Mouse (Mus musculus): Measurements from ENCODE around the gene Sgsh. TPM values are rescaled to one million over a fixed set of nuclear protein-coding genes. Genes with fewer than 3 reads are reported as not detected.

Sgsh gene
- total RNA-seq (2021), result 1 to 10 TPM; 5.0 to 6.3 TPM
- long read RNA-seq, experiment 1, full-length matches to known transcripts, result 5 of 17 reads
- long read RNA-seq, experiment 1, partial matches to known transcripts, result 0 of 17 reads
- long read RNA-seq, experiment 1, other reads (novel, unspliced or antisense), result 12 of 17 reads
- long read RNA-seq, experiment 2, full-length matches to known transcripts, result 4 of 21 reads
- long read RNA-seq, experiment 2, partial matches to known transcripts, result 0 of 21 reads
- long read RNA-seq, experiment 2, other reads (novel, unspliced or antisense), result 17 of 21 reads

DNA sequence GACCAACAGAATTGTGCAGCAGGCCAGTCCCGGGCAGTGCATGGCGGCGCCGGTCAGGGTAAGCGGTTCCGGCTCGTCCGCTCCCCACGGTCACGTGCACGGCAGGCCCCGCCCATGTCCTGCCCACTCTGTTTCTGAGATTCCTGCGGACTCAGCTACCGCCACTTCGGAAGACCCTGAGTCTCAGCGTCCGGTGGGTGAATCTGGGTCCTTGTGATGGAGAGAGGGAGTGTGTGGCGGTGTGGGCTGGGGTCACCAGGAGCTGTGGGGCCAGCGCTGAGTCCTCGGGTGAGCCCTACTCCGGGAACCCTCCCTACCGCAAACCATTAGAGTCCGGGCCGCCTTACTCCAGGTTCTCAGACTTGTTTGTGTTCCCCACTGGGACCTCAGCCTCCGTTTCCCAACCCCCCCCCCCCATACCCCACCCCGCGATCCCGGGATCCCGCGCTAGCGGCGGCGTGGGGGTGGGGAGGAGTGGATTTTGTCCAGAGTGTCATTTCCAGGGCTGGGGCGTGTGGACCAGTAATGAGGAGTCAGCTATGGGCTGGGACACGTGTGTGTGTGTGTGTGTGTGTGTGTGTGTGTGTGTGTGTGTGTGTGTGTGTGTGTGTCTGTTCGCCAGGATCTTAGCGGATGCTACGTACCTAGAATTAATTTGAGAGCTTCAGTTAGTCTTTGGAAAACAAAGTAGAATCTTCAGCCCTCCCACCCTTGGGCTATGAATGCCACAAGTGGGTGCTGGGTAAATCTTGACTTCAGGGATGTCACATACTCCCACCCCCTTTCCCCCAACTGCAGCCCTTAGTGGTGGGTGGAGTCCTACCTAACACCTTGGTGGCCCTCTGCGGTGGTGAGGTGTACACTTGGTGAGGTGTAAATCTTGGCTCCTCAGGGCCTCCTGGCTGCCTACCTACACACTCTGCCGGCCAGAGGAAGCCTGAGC is at the start of gene Sgsh, which contains the start of gene Slc26a11:
Gene Sgsh (minus strand): TSS at position 94 of the 943 bp plus-strand sequence.
Gene Slc26a11 (plus strand): TSS at position 115 of the 943 bp plus-strand sequence.
- TF ChIP-seq CTCF (conservative IDR thresholded peaks at IDR 0.05), result no peak
- peak within 1 kb of the TSS; percentile 77 for H3K4me3 ChIP-seq
- DNase-seq (ENCODE audit: low spot score in 2 of 2), result peak; percentile 68 to 73
- H3K27ac ChIP-seq, result peak within 1 kb of the TSS; percentile 92

- peak in 1 of 2 experiments; percentile 15 for DNase-seq (ENCODE audit: low spot score in 2 of 2)
- no peak overlapping the region for H3K27ac ChIP-seq
- no peak overlapping the region for H3K4me3 ChIP-seq
- peak; percentile 74 for TF ChIP-seq CTCF (conservative IDR thresholded peaks at IDR 0.05)
These were observed 49.3 kb upstream of the Sgsh start for GRCm38 (mm10) chr11:119404627-119405026.

GRCm38 (mm10) chr11:119402501-119403160 is 47.3 kb upstream of the Sgsh start:
- no peak overlapping the region for H3K27ac ChIP-seq
- no peak for TF ChIP-seq CTCF (conservative IDR thresholded peaks at IDR 0.05)
- no peak overlapping the region for H3K4me3 ChIP-seq
- no peak for DNase-seq (ENCODE audit: low spot score in 2 of 2)

DNA sequence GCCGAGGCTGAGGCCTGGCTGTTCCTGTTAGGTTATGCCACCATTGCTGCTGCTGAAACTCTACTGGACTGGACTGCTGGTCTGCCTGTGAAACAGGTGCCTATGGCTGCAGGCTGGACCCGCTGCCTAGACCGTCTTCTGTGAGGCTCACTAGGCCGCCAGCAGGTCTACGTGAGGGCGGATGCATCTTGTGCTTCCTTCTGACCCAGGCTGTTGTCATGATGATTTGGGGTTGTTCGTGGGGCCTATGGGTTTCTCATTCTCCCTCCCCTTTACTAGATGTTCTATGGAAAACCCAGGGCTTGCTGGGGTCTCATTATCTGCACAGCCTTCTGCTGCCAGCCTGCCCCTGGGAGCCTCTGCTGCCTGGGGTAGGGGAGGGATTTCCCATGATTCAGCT is 41.1 kb upstream of the Sgsh start:
- no peak for TF ChIP-seq CTCF (conservative IDR thresholded peaks at IDR 0.05)
- Histone ChIP-seq H3K27ac (no peak overlapping the region), H3K4me3 (no peak overlapping the region)
- DNase-seq (ENCODE audit: low spot score in 2 of 2), result no peak

DNA sequence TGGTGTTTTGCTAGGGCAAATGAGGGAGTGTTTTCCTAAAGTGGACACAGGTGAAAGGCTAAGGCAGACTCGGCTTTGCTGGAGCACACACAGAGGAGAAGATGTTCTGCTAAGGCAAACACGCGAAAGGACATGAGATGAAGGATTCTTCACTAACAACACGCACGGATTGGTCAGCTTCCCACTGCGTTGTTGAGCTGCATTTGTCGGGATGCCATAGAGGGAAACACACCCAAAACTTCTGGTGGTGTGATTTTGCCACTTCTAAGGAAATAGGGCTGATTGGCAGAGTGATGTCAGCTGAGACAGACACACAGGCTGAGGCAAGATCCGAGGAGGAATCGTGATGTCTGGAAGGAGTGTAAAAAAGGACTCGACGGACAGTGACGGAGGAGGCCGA is 40.6 kb upstream of the Sgsh start:
- no peak for DNase-seq (ENCODE audit: low spot score in 2 of 2)
- no peak for TF ChIP-seq CTCF (conservative IDR thresholded peaks at IDR 0.05)
- no peak overlapping the region for H3K27ac ChIP-seq
- H3K4me3 ChIP-seq, result no peak overlapping the region

- no peak for DNase-seq (ENCODE audit: low spot score in 2 of 2)
- Histone ChIP-seq H3K4me3 (no peak overlapping the region), H3K27ac (no peak overlapping the region)
- TF ChIP-seq CTCF (conservative IDR thresholded peaks at IDR 0.05), result no peak
These were observed 40.1 kb upstream of the Sgsh start for GRCm38 (mm10) chr11:119395394-119395793.

GRCm38 (mm10) chr11:119394210-119394609 is 38.9 kb upstream of the Sgsh start:
- no peak overlapping the region for H3K27ac ChIP-seq
- no peak overlapping the region for H3K4me3 ChIP-seq
- no peak for TF ChIP-seq CTCF (conservative IDR thresholded peaks at IDR 0.05)
- DNase-seq (ENCODE audit: low spot score in 2 of 2), result no peak

GRCm38 (mm10) chr11:119393483-119393804 is 38.1 kb upstream of the Sgsh start:
- H3K27ac ChIP-seq, result peak overlapping the region; percentile 72; the same call in 1 of the 2 replicates
- TF ChIP-seq CTCF (conservative IDR thresholded peaks at IDR 0.05), result no peak
- H3K4me3 ChIP-seq, result peak overlapping the region; percentile 52
- DNase-seq (ENCODE audit: low spot score in 2 of 2), result no peak

- peak in 1 of 2 experiments; percentile 12 for DNase-seq (ENCODE audit: low spot score in 2 of 2)
- Histone ChIP-seq H3K4me3 (peak within 1 kb of the TSS; percentile 52), H3K27ac (peak within 1 kb of the TSS; percentile 72)
- peak; percentile 55 for TF ChIP-seq CTCF (conservative IDR thresholded peaks at IDR 0.05)
These were observed 37.6 kb upstream of the Sgsh start, which contains the start of gene Rnf213 for GRCm38 (mm10) chr11:119392800-119393482. Gene Rnf213 (plus strand): TSS chr11:119393100.

- no peak for TF ChIP-seq CTCF (conservative IDR thresholded peaks at IDR 0.05)
- H3K4me3 ChIP-seq, result peak overlapping the region; percentile 52; the same call in 1 of the 2 replicates
- DNase-seq (ENCODE audit: low spot score in 2 of 2), result no peak
- no peak overlapping the region for H3K27ac ChIP-seq
These were observed 36.8 kb upstream of the Sgsh start for GRCm38 (mm10) chr11:119392001-119392614.

DNA sequence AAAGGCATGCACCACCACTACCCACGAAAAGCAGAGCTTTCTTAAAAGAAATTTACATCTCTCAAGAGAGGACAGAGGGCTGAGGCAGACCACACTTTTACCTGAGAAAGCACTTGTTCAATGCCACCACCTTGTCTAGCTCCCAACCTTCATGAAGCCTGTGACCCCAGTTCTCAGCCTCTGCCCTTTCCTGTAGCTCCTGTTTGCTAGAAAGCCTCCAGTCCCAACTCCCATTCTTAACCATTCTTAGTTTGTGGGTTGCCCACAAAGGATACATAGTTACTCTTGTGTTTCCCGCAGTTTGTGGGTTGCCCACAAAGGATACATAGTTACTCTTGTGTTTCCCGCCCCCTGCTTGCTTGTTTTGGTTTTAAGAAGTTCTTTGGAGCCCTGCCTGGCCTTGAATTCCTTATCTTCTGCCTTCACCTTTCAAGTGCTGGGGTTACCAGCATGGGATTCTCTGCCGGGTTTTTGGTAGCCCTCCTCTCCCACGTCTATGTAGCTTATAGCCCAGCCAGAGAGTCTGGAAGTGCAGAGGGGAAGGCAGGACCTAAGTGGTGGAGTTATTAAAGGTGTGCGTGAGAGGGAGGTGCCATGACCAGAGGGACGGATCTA is 36.2 kb upstream of the Sgsh start:
- H3K4me3 ChIP-seq, result no peak overlapping the region
- TF ChIP-seq CTCF (conservative IDR thresholded peaks at IDR 0.05), result no peak
- H3K27ac ChIP-seq, result no peak overlapping the region
- DNase-seq (ENCODE audit: low spot score in 2 of 2), result no peak

Data from layer of hippocampus, adult 2 months (tissue).